Mouse (Mus musculus) intestine, postnatal 0 days (tissue): ENCODE measurements around the gene Amigo2. TPM values are rescaled to one million over a fixed set of nuclear protein-coding genes. Genes with fewer than 3 reads are reported as not detected.
A peak's percentile ranks its signal among the peaks of the same experiment; 100 is the strongest.

Experiments
- ATAC-seq: fragments of 200-750 bp; cut with Nextera tagmentation; 2 replicates; pipeline ENCODE4 v1.8.0; 2017; ENCODE audit warnings: mild to moderate bottlenecking, moderate TSS enrichment, moderate library complexity
- H3K27ac ChIP-seq: fragments of 300-500 bp; sonication (generic); 2 replicates; pipeline ENCODE4 v1.5.1; 2014; ENCODE audit warnings: mild to moderate bottlenecking, low read depth, low read length, moderate library complexity
- H3K27me3 ChIP-seq: fragments of 300-500 bp; sonication (generic); replicated peaks from 2 replicates; pipeline ENCODE4 v1.6.1; 2014; ENCODE audit warnings: low read length, mixed read lengths; ENCODE audit not compliant: control insufficient read depth, insufficient read depth
- H3K36me3 ChIP-seq: fragments of 300-500 bp; sonication (generic); 2 replicates; pipeline ENCODE4 v1.6.1; 2014; ENCODE audit warnings: mild to moderate bottlenecking, moderate library complexity; ENCODE audit not compliant: control insufficient read depth, insufficient read depth
- H3K4me1 ChIP-seq: fragments of 300-500 bp; sonication (generic); replicated peaks from 2 replicates; pipeline ENCODE4 v1.6.1; 2014; ENCODE audit warnings: antibody characterized with exemption, low read length, mixed read lengths; ENCODE audit not compliant: control insufficient read depth, insufficient read depth
- H3K4me2 ChIP-seq: fragments of 300-500 bp; sonication (generic); replicated peaks from 2 replicates; pipeline ENCODE4 v1.6.1; 2014; ENCODE audit warnings: low read depth, mild to moderate bottlenecking, moderate library complexity
- H3K4me3 ChIP-seq: fragments of 300-500 bp; sonication (generic); 2 replicates; pipeline ENCODE4 v1.5.1; 2014; ENCODE audit warnings: low read depth, low read length
- H3K9ac ChIP-seq: fragments of 300-500 bp; sonication (generic); 2 replicates; pipeline ENCODE4 v1.6.1; 2014; ENCODE audit warnings: mild to moderate bottlenecking, low read depth, low read length
- H3K9me3 ChIP-seq: fragments of 300-500 bp; sonication (generic); 2 replicates; pipeline ENCODE4 v1.6.1; 2016; ENCODE audit warnings: mixed run types; ENCODE audit not compliant: control insufficient read depth
- CTCF ChIP-seq: sonication (generic); IDR thresholded peaks from 2 replicates; pipeline ENCODE4 v1.5.1; 2016; ENCODE audit warnings: low read depth, mild to moderate bottlenecking, control low read depth, antibody characterized with exemption, moderate library complexity
- WGBS: fragments of 180-500 bp; shearing (Covaris S2); extraction: QIAGEN DNeasy Blood & Tissue Kit; methylation state at CpG from one replicate; pipeline ENCODE4 v1.1.7; 2014; 5-methylcytosine and 5-hydroxymethylcytosine counted together
- polyA plus RNA-seq: library from polyadenylated mRNA; unstranded; fragments of >200 nt; fragmentation: Nextera tagmentation; extraction: Ambion mirVana; gene quantifications from 2 replicates; pipeline ENCODE4 v1.2.1, GENCODE M21; 2015

Amigo2 gene
- polyA plus RNA-seq, 1 experiment from 2014 or later, result 4.7 TPM

GRCm38 (mm10) chr15:97280131-97280530 lies 33.0 kb upstream of the Amigo2 start:
- no peak for TF ChIP-seq CTCF

GRCm38 (mm10) chr15:97278340-97278948 lies 31.4 kb upstream of the Amigo2 start:
- no peak for ATAC-seq
- no peaks in the 10 kb centered on the region for H3K9me3 ChIP-seq
- H3K27ac ChIP-seq, result no peak overlapping the region
- H3K4me1 ChIP-seq, result no peaks in the 10 kb centered on the region; the same call in 1 of the 2 replicates
- H3K36me3 ChIP-seq, result no peaks in the 10 kb centered on the region
- WGBS, result 95% methylated on average over 9 of the region's 9 CpGs
- TF ChIP-seq CTCF, result no peak
- no peaks in the 10 kb centered on the region for H3K27me3 ChIP-seq
- no peak overlapping the region for H3K4me3 ChIP-seq
- H3K9ac ChIP-seq, result no peak overlapping the region
- H3K4me2 ChIP-seq, result no peak overlapping the region

More at GRCm38 (mm10) chr15:97280131-97280530, 33.0 kb upstream of the Amigo2 start:
- no peaks in the 10 kb centered on the region for H3K36me3 ChIP-seq
- no peak overlapping the region for H3K4me3 ChIP-seq
- H3K27me3 ChIP-seq, result no peaks in the 10 kb centered on the region
- no peak for ATAC-seq
- H3K9me3 ChIP-seq, result no peaks in the 10 kb centered on the region
- WGBS, result 82% methylated on average over 8 of the region's 8 CpGs
- no peak overlapping the region for H3K4me2 ChIP-seq
- no peak overlapping the region for H3K9ac ChIP-seq
- H3K27ac ChIP-seq, result no peak overlapping the region
- no peaks in the 10 kb centered on the region; the same call in 1 of the 2 replicates for H3K4me1 ChIP-seq

- 77% methylated on average over 10 of the region's 10 CpGs for WGBS
- no peak for ATAC-seq
- Histone ChIP-seq H3K4me1 (no peaks in the 10 kb centered on the region; the same call in 1 of the 2 replicates), H3K36me3 (no peaks in the 10 kb centered on the region), H3K4me3 (no peak overlapping the region), H3K9me3 (no peaks in the 10 kb centered on the region), H3K27me3 (no peaks in the 10 kb centered on the region), H3K27ac (no peak overlapping the region), H3K4me2 (no peak overlapping the region), H3K9ac (no peak overlapping the region)
- TF ChIP-seq CTCF, result no peak
Observed at GRCm38 (mm10) chr15:97277328-97277727, 30.2 kb upstream of the Amigo2 start.

GRCm38 (mm10) chr15:97276660-97277153 lies 29.6 kb upstream of the Amigo2 start:
- H3K4me3 ChIP-seq, result no peak overlapping the region
- no peaks in the 10 kb centered on the region; the same call in 1 of the 2 replicates for H3K4me1 ChIP-seq
- ATAC-seq, result peak; percentile 63
- H3K9me3 ChIP-seq, result no peaks in the 10 kb centered on the region
- WGBS, result 41% methylated on average over 20 of the region's 20 CpGs
- no peak overlapping the region for H3K4me2 ChIP-seq
- H3K27ac ChIP-seq, result no peak overlapping the region
- no peak overlapping the region for H3K9ac ChIP-seq
- H3K36me3 ChIP-seq, result no peaks in the 10 kb centered on the region
- no peak for TF ChIP-seq CTCF
- no peaks in the 10 kb centered on the region for H3K27me3 ChIP-seq

GRCm38 (mm10) chr15:97275626-97276395 lies 28.7 kb upstream of the Amigo2 start:
- Histone ChIP-seq H3K9me3 (no peaks in the 10 kb centered on the region), H3K27ac (no peak overlapping the region), H3K27me3 (no peaks in the 10 kb centered on the region), H3K4me1 (no peaks in the 10 kb centered on the region; the same call in 1 of the 2 replicates), H3K4me3 (no peak overlapping the region), H3K36me3 (no peaks in the 10 kb centered on the region), H3K4me2 (no peak overlapping the region), H3K9ac (no peak overlapping the region)
- no peak for TF ChIP-seq CTCF
- WGBS, result 85% methylated on average over 12 of the region's 12 CpGs
- no peak for ATAC-seq

- H3K9ac ChIP-seq, result no peak overlapping the region
- no peaks in the 10 kb centered on the region for H3K27me3 ChIP-seq
- no peak for TF ChIP-seq CTCF
- no peaks in the 10 kb centered on the region; the same call in 1 of the 2 replicates for H3K4me1 ChIP-seq
- no peaks in the 10 kb centered on the region for H3K36me3 ChIP-seq
- H3K4me2 ChIP-seq, result no peak overlapping the region
- no peak for ATAC-seq
- no peak overlapping the region for H3K4me3 ChIP-seq
- 73% methylated on average over 3 of the region's 3 CpGs for WGBS
- H3K27ac ChIP-seq, result no peak overlapping the region
- H3K9me3 ChIP-seq, result no peaks in the 10 kb centered on the region
Observed at GRCm38 (mm10) chr15:97272831-97273230, 25.7 kb upstream of the Amigo2 start.
